Mouse (Mus musculus) kidney, postnatal 25 days (tissue): ENCODE data around the gene Cdk14.
A peak's percentile ranks its signal among the peaks of the same experiment; 100 is the strongest.

ENCODE experiments used
- DNase-seq, 2 experiments: peaks; one replicate each; pipeline ENCODE4 v3.0.0; 2021; ENCODE audit warnings: mixed read lengths in 2 of 2

Cdk14 gene

DNA sequence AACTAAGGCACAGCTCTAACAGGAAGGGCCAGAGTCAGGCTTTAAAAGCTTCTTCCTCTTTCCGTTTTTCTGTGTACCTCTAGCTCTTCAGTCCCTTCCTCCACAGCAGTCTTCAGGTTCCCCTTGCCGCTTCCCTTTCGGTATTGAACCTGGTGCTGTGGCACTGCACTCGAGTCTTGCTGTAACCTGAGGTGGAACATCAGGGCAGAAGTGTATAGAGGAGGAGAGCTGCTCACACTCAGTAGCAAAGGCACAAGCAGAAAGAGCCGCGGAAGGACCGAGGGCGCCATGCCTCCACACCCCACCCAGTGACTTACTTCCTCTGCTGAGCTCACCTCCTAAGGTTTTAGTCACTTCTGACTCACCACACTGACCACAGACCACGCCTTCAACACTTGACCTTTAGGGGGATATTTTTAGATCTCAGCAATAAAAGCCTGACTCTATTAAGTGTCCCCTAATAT, at the start of gene Cdk14:
TSS of gene Cdk14 (minus strand) at position 321 of the 464 bp plus-strand sequence.
- no peak for DNase-seq

DNA sequence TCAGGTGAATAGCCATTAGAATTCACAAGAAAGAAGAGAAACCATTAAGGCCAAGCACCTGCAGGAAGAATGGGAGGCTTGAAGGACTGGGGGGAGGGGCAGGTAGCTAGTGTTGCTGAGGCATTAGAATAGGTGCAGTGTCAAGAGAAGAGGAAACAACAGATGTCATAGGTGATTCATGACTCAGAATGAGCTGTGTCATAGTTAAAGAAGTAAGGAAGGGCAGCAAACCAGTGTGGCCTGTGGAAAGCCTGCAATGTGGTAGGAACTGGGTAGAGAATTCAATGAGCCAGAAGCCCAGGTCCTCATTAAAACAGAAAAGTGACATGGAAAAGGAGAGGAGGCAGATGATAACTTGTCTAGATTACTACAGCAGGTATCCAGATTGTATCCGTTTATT, 45.1 kb upstream of the Cdk14 start:
- DNase-seq: no peak

GRCm38 (mm10) chr5:5431746-5432438, 11.8 kb upstream of the Cdk14 start:
- no peak for DNase-seq

DNA sequence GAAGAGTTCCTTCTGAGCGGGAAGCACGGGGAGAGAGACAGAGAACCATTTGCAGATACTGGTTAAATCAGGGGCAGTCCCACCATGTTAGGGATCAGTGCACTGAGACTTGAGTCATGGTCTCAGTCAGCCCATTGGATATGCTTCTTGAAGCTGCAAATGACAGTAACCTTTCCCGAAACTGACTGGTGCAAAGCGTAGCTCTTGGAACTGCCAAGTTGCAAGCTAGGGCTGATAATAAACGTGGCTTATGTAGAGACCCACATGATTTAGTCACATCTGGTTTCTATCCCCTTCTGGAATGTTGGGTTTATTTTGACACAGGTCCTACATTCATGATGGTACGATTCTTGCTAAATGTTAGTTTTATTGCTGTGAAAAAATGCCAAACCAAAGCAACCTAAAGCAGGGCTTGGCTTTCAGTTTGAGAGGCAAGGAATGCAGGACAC, 3.6 kb upstream of the Cdk14 start:
- no peak for DNase-seq

DNA sequence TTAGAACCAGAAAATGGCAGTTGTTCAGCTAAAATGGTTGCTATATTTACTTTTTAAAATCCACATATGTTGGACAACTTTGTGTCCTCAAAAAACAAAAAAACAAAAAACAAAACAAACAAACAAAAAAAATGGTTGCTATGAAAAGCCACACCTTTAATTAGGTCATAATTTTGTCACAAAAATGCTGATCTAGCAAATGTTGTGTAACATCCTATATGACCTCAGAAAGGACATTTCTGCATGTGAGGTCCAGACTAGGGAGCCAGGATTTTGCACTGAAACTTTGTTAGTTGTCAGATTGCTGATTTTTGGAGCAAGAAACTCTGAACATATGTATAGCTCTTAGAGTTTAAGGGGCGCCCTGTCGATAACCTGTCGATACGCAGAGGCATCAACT, 3.0 kb upstream of the Cdk14 start:
- no peak for DNase-seq

DNA sequence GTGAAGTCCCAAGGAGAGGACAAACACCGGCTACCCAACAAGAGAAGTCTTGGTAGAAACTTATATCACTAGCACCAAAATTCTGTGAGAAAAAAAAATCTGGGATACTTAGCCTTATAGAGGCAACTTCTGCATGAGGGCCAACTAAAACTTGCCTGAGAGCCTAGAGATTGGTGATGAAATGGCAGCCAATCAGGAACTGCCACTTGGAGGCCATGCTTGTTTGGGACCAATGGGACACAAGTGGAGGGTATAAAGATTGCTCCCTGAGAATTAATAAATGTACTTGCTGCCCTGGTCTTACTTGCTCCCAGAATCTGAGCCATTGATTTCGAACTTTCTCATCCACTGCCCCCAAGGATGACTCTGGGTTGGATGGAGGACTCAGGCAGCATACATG, 1.3 kb upstream of the Cdk14 start:
- no peak for DNase-seq

DNA sequence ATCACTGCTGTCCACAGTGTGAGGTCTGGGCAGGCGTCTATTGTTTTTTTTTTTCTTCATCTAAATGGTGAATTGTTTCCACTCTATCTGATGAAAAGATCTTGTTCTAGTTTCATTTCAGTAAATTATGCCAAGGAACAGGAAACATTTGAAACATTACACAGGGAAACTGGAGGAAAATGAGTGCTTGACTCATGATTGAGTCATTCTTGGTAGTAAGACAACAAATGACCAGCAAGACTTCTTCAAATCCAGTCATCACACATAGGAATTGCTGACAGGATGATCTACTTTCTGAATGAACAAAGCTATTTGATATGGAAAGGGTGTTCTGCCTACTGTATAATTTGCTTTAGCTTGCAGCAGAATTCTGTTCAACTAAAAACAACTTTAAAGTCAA, 859 bp downstream of the Cdk14 start:
- DNase-seq: no peak

DNA sequence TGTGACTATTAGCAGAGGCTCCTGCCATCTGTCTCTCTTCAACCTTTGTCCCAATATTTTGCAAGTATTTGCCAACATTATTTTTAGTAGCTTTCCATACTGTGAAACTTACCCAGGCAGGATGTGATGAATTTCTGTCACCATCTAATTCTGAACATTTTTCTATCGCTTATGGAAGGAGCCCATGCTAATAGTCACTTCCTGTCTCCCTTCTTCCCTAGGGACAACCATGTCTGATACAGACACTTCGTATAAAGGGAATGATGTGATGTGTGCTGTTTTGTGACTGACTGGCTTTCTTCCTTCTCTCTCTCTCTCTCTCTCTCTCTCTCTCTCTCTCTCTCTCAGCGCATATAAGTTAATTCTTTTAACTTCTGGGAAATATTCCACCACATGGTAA, 5.3 kb downstream of the Cdk14 start:
- no peak for DNase-seq

- no peak for DNase-seq
Measured at GRCm38 (mm10) chr5:5411886-5412285, 8.2 kb downstream of the Cdk14 start.

DNA sequence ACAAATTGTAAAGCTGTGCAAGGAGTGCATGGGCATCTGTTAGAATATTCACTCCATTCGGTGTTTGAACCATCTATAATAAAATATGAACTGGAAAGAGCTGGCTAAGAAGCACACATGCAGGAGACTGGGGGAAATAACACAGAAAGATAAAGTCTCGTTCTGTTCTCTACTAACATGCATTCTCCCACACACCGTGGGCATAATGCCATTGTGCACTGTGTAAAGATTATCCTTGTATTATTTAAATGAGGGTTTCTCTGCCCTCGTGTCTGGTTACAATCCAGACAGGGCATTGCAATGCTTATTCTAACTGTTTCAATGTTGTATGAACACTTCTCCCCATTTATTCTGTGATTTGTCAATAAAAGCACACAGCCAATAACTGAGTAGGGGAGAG, 18.1 kb downstream of the Cdk14 start:
- no peak for DNase-seq

DNA sequence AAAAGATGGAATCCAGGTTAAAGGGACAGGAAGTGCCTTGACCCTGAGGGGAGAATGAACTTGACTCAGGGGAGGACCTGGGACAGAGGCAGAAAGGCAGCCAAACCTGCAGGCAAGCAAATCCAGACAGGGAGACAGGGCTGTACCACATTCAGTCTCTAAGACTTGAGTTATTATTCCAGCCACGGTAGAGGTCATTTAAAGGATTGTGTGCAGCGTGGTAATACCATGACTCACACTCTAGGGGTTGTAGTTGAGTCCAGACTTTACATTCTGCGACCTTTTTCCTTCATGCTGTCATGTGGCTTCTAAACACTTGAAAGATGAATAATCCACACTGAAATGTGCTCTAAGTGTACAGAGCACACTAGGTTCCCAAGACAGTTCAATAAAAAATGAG, 27.3 kb downstream of the Cdk14 start:
- no peak for DNase-seq

DNA sequence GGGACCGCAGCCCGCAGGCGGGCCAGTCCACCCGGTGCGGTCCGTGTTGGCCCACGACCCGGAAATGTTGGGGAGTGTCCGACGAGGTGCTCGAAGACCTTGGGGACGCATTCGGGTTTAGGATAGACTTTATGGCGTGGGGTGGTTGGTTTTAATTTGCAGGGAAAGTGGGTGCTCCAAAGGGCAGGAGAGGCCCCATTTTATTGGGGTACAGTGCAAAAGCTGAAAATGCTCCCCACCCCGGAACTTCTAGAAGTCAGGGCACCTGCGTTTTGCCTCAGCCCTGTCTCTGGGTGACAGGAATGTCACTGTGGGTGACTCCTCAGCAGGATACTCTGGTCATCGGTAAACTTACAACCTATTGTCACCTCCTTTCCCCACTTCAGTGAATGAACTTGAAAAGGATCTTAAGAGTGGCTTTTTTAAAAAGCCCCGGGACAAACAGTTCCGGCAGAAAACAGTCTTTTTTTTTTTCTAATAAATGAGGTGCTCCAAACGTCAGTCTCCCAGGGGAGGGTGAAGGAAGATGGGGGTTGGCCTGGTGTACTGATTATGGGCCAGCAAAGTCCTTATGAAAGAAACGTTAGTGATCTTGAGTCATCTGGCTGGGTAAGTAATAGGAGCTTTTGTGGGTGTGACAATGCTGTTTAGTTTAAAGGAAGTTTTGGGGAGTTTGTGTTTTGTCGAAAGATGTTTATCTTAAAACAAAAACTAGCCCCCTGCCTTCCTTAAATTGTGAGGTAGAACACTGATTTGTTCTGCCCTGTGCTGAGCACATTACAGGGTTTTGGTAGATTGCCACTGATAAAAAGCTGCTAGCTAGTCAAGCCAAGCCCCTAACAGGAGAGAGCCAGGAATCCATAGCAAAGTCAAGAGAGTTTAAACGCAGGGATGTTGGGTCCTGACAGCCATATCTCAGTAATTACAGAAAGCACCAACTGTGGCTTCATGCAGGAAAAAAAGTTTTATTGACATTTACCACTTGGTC, 39.1 kb downstream of the Cdk14 start:
- DNase-seq: no peak

GRCm38 (mm10) chr5:5379870-5380730, 40.0 kb downstream of the Cdk14 start:
- peak; percentile 22 to 58 for DNase-seq

DNA sequence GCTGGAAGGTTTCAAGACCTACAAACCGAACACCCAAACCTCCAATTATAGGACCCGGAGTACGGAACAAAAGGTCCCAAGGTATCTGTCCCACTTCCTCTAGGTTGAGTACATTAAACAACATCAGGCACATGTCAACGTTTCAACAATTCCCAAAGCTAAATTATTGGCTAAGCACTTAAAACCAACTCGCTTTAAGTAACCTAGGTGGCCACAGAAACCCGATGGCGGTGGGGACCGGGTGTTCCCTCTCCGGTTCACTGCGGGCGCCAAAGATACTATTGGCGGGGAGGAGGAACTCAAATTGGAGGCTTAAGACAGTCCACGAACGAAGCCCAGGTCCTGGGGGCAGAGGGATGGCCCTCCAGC, 40.6 kb downstream of the Cdk14 start:
- DNase-seq: no peak

DNA sequence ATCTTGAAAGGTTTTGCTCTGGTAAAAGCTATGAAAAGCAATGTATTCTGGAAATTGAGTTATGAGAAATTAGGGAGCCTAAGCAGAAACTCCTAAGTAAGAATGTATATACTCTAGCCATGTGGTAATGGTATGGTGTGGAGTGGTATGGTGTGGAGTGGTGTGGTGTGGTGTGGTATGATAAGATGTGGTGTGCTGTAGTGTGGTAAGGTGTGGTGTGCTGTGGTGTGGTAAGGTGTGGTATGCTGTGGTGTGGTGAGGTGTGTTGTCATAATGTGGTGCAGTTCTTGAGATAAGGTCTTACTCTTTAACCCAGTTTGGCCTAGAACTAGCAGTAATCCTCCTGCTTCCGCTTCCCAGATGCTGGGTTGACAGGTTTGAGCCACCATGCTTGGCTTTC, 45.7 kb downstream of the Cdk14 start:
- DNase-seq: no peak

DNA sequence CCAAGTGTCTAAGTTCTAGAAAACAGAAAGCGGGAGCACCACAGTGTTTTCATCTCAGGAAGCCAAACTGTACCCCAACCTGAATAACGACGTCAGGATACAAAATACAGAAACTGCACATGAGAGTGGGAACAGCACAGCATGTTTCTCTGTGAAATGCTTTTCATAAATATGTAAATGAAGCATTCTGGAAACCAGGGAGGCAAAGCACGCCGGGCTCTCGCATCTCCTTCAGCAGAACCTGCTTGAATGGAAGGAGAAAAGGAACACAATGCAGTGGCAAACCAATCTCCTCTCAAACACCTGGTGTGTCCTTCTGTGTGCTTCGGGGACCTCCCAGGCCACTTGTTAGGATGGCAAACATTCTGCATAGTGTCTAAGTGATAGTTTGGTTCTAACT, 46.6 kb downstream of the Cdk14 start:
- DNase-seq: no peak

GRCm38 (mm10) chr5:5372936-5373335, 47.2 kb downstream of the Cdk14 start:
- DNase-seq: no peak

GRCm38 (mm10) chr5:5372354-5372753, 47.8 kb downstream of the Cdk14 start:
- DNase-seq: no peak

- no peak for DNase-seq
Measured at GRCm38 (mm10) chr5:5370322-5371082, 49.6 kb downstream of the Cdk14 start.

GRCm38 (mm10) chr5:5368389-5369164, 51.5 kb downstream of the Cdk14 start:
- no peak for DNase-seq

DNA sequence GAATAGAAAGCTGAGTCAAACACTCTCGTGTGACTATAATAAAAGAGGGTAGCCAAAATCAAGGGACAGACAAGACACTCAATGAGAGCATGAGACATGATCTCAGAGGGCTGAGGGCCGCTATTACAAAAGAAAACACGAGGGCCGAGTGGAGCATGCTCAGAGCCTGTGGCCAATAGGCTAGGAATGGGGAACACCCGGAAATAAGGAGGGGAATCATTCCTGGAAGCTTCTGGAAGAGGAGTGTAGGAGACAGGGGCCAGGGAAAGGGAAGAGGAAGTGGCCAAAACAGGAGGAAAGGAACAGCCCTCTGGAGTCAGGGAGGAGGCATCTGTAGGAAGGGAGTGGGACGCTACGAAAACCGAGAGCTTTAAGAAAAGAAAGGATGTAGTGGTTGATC, 52.6 kb downstream of the Cdk14 start:
- DNase-seq: no peak
